ENCODE assay signal across 8 mouse cellular contexts in genomic region chr19:36348161-36348800, GRCm38 (mm10). TPM values are rescaled to one million over a fixed set of nuclear protein-coding genes. Genes with fewer than 3 reads are reported as not detected.
DNase-seq lines count a peak whose midpoint lies in the region; ATAC-seq and TF ChIP-seq lines count a peak whose summit lies in the region.

Gene Pcgf5 (plus strand): TSS chr19:36348309.

- no peak for TF ChIP-seq CTCF in heart, adult 2 months (IDR thresholded peaks at IDR 0.05)
- no peak for TF ChIP-seq CTCF in kidney, adult 2 months (conservative IDR thresholded peaks at IDR 0.05; ENCODE audit: insufficient read depth, insufficient read length, low read depth, low read length)

- intact Hi-C loops in heart, adult 2 months (cut with DNase I), result loop anchor here (2.0 to 10.0 kb wide), 4 partner anchors 63 to 233 kb away; no protein-coding TSS in a partner anchor

- H3K4me1 ChIP-seq in embryonic facial prominence, embryonic 12.5 days, result no peaks in the 10 kb centered on the region
- peaks cover 3% of the 10 kb centered on the region for H3K4me1 ChIP-seq in heart, adult 2 months (ENCODE audit: control insufficient read depth, insufficient read depth, low read length)
- peaks cover 3% of the 10 kb centered on the region; the same call in 1 of the 2 replicates for H3K4me1 ChIP-seq in kidney, adult 2 months (ENCODE audit: control insufficient read depth, insufficient read depth, low read length)
- H3K4me1 ChIP-seq in limb, embryonic 12.5 days (replicated peaks), result peaks cover 6% of the 10 kb centered on the region; the same call in 1 of the 2 replicates
- H3K4me1 ChIP-seq in midbrain, embryonic 13.5 days (replicated peaks), result peaks cover 12% of the 10 kb centered on the region

- H3K9me3 ChIP-seq in embryonic facial prominence, embryonic 12.5 days, result no peaks in the 10 kb centered on the region
- no peaks in the 10 kb centered on the region for H3K9me3 ChIP-seq in limb, embryonic 12.5 days
- H3K9me3 ChIP-seq in midbrain, embryonic 13.5 days, result no peaks in the 10 kb centered on the region

- no peaks in the 10 kb centered on the region for H3K36me3 ChIP-seq in embryonic facial prominence, embryonic 12.5 days
- no peaks in the 10 kb centered on the region for H3K36me3 ChIP-seq in heart, adult 2 months (ENCODE audit: control insufficient read depth, insufficient read depth, low read length)
- H3K36me3 ChIP-seq in kidney, adult 2 months (ENCODE audit: control insufficient read depth, insufficient read depth, low read length), result no peaks in the 10 kb centered on the region
- H3K36me3 ChIP-seq in limb, embryonic 12.5 days, result no peaks in the 10 kb centered on the region
- no peaks in the 10 kb centered on the region for H3K36me3 ChIP-seq in midbrain, embryonic 13.5 days

- H3K27ac ChIP-seq in embryonic facial prominence, embryonic 12.5 days, result no peak within 1 kb of the TSS
- peak within 1 kb of the TSS; percentile 95 for H3K27ac ChIP-seq in heart, adult 2 months
- H3K27ac ChIP-seq in kidney, adult 2 months (ENCODE audit: insufficient read depth, low read depth, low read length), result peak within 1 kb of the TSS; percentile 75
- H3K27ac ChIP-seq in limb, embryonic 12.5 days, result no peak within 1 kb of the TSS
- peak within 1 kb of the TSS; percentile 14; the same call in 1 of the 2 replicates for H3K27ac ChIP-seq in midbrain, embryonic 13.5 days

- H3K4me3 ChIP-seq in embryonic facial prominence, embryonic 12.5 days, result peak within 1 kb of the TSS; percentile 76
- peak within 1 kb of the TSS; percentile 73 for H3K4me3 ChIP-seq in heart, adult 2 months
- H3K4me3 ChIP-seq in kidney, adult 2 months (ENCODE audit: insufficient read depth, low read depth, low read length), result peak within 1 kb of the TSS; percentile 85
- H3K4me3 ChIP-seq in limb, embryonic 12.5 days (replicated peaks), result peak within 1 kb of the TSS; percentile 79
- peak within 1 kb of the TSS; percentile 83 for H3K4me3 ChIP-seq in midbrain, embryonic 13.5 days (replicated peaks)

- TF ChIP-seq EP300 in heart, adult 2 months (IDR thresholded peaks at IDR 0.05; ENCODE audit: insufficient read depth, low read depth, low read length), result no peak

- H3K4me2 ChIP-seq in embryonic facial prominence, embryonic 12.5 days (replicated peaks), result peak within 1 kb of the TSS; percentile 99
- peak within 1 kb of the TSS; percentile 96 for H3K4me2 ChIP-seq in limb, embryonic 12.5 days
- peak within 1 kb of the TSS; percentile 99 for H3K4me2 ChIP-seq in midbrain, embryonic 13.5 days (replicated peaks)

- H3K27me3 ChIP-seq in embryonic facial prominence, embryonic 12.5 days, result peaks cover 44% of the 10 kb centered on the region
- H3K27me3 ChIP-seq in heart, adult 2 months (ENCODE audit: control insufficient read depth, insufficient read depth, low read length), result peaks cover 2% of the 10 kb centered on the region; the same call in 1 of the 2 replicates
- no peaks in the 10 kb centered on the region for H3K27me3 ChIP-seq in kidney, adult 2 months (replicated peaks; ENCODE audit: control insufficient read depth, insufficient read depth, low read length)
- H3K27me3 ChIP-seq in limb, embryonic 12.5 days, result peaks cover 69% of the 10 kb centered on the region
- peaks cover 62% of the 10 kb centered on the region for H3K27me3 ChIP-seq in midbrain, embryonic 13.5 days

- WGBS in embryonic facial prominence, embryonic 12.5 days, result under 1% methylated on average over 64 of the region's 92 CpGs
- WGBS in heart, adult 2 months, result under 1% methylated on average over 87 of the region's 92 CpGs
- WGBS in kidney, adult 2 months, result 1% methylated on average over 80 of the region's 92 CpGs
- under 1% methylated on average over 88 of the region's 92 CpGs for WGBS in limb, embryonic 12.5 days
- WGBS in midbrain, embryonic 13.5 days, result under 1% methylated on average over 90 of the region's 92 CpGs

- ATAC-seq in embryonic facial prominence, embryonic 12.5 days (ENCODE audit: insufficient number of reproducible peaks, insufficient read depth, low FRiP score, low TSS enrichment), result peak; percentile 73
- ATAC-seq in limb, embryonic 12.5 days (ENCODE audit: insufficient number of reproducible peaks, insufficient read depth, low FRiP score, low TSS enrichment, low read depth), result peak; percentile 67; the same call in 1 of the 2 replicates
- ATAC-seq in midbrain, embryonic 13.5 days, result peak; percentile 78

- H3K9ac ChIP-seq in embryonic facial prominence, embryonic 12.5 days, result peak within 1 kb of the TSS; percentile 49
- peak within 1 kb of the TSS; percentile 96 for H3K9ac ChIP-seq in heart, adult 2 months (ENCODE audit: low read depth, low read length)
- H3K9ac ChIP-seq in limb, embryonic 12.5 days (replicated peaks), result peak within 1 kb of the TSS; percentile 59
- peak within 1 kb of the TSS; percentile 69 for H3K9ac ChIP-seq in midbrain, embryonic 13.5 days (replicated peaks)

- peak; percentile 86 for DNase-seq in adrenal gland, postnatal 10 days
- DNase-seq in heart, adult 2 months, result peak; percentile 84 to 90
- peak; percentile 92 for DNase-seq in kidney, adult 2 months
- peak; percentile 90 for DNase-seq in skeletal muscle tissue, adult 2 months (ENCODE audit: low read depth, low spot score)
- no peak for DNase-seq in MN1 (ENCODE audit: low spot score)

- H3K79me2 ChIP-seq in heart, adult 2 months (replicated peaks; ENCODE audit: control insufficient read depth, insufficient read depth, low read length), result no peaks in the 10 kb centered on the region

- no peak; the same call in none of the 2 replicates for TF ChIP-seq POLR2A in heart, adult 2 months (IDR thresholded peaks at IDR 0.05; ENCODE audit: insufficient read depth, low read depth, low read length)
- no peak for TF ChIP-seq POLR2A in kidney, adult 2 months (IDR thresholded peaks at IDR 0.05; ENCODE audit: low read depth, low read length)

RNA-seq across cellular contexts. Expression of gene Pcgf5, which starts in this region (rescaled TPM):
- total RNA-seq in adrenal gland, postnatal 10 days (2021), result 10 to 100 TPM; 19.1 to 26.7 TPM
- 7.0 and 9.3 TPM in 2 replicates for polyA plus RNA-seq in embryonic facial prominence, embryonic 12.5 days (2016; fragmentation: Nextera tagmentation; extraction: Ambion mirVana)
- 10 to 100 TPM; 61.7 to 76.4 TPM for total RNA-seq in heart, adult 2 months (2021)
- 29.1 and 45.0 TPM in 2 replicates for polyA plus RNA-seq in heart, adult 2 months (2012; rRNA removed)
- polyA plus RNA-seq in kidney, adult 2 months (2012; rRNA removed), result 8.6 and 10.6 TPM in 2 replicates
- 5.6 and 5.9 TPM in 2 replicates for polyA plus RNA-seq in limb, embryonic 12.5 days (2016; fragmentation: Nextera tagmentation; extraction: Ambion mirVana)
- 8.7 and 9.7 TPM in 2 replicates for polyA plus RNA-seq in midbrain, embryonic 13.5 days (2015; fragmentation: Nextera tagmentation; extraction: Ambion mirVana)

Comparison
In these comparisons a context has a peak if more than half of its experiments do, and no peak if none do; other contexts are left out.
1. H3K27ac ChIP-seq: peak in heart, adult 2 months (single experiment), kidney, adult 2 months (single experiment) and midbrain, embryonic 13.5 days (single experiment); none in embryonic facial prominence, embryonic 12.5 days (single experiment) and limb, embryonic 12.5 days (single experiment).
2. Peak in every context shown above with its lines, with median percentiles within 50 percentile points of each other: ATAC-seq, H3K4me2 ChIP-seq, H3K4me3 ChIP-seq and H3K9ac ChIP-seq.